Mouse (Mus musculus): ENCODE results near the gene Olfr906.

Gene Olfr906

GRCm38 (mm10) chr9:38486785-38487184, at the start of gene Olfr906:
Olfr906 (plus strand) TSS chr9:38487085.
- no peak for DNase-seq (ENCODE audit: low read depth, low spot score)

GRCm38 (mm10) chr9:38447352-38447751, 39.5 kb upstream of the Olfr906 start, which contains the start of gene Olfr902:
Olfr902 (plus strand) TSS chr9:38447652.
- DNase-seq (ENCODE audit: low read depth, low spot score) = no peak

DNA sequence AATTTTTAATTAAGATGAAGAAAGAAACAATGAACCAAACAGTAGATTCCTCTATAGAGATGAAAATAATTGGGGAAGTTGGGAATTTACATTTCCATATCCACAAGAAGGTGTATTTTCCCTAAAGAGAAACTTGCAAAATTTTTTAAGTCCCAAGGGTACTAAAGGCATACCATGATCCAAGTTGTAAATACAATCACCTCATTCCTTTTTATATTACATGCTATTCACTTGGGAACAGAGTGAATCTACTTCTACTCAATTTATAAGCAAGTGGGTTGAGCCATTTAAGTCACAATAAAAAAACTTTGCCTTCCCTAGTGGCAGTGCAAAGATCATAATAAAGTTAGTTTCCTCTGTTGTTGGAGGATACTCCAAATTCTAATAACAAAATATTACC, 24.0 kb upstream of the Olfr906 start, which contains the start of gene Olfr904:
Olfr904 (plus strand) TSS at position 301 of the 400 bp plus-strand sequence.
- no peak for DNase-seq (ENCODE audit: low read depth, low spot score)

- no peak for DNase-seq (ENCODE audit: low read depth, low spot score)
These were observed 16.1 kb upstream of the Olfr906 start, which contains the start of gene Olfr905 for GRCm38 (mm10) chr9:38470807-38471206. Olfr905 (plus strand) TSS chr9:38471107.

DNA sequence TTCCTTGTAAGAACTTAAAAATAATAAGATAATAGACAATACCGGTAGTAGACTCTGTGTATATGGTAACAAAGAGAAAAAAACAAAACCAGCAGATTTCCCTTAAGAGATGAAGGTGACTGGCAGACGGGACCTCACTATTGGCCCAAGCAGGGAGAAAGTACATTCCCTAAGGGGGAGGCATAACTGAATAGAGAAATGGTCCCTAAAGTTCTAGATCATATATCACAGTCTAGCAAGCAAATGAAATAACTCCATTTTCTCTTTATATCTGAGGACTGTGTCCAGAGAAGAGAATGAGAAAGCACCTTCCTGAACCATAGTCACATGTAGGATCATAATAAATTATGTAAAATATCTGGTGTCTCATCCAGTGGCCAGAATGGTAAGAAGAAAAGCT, 8.6 kb downstream of the Olfr906 start, which contains the start of gene Olfr907:
Olfr907 (plus strand) TSS at position 301 of the 400 bp plus-strand sequence.
- no peak for DNase-seq (ENCODE audit: low read depth, low spot score)

DNA sequence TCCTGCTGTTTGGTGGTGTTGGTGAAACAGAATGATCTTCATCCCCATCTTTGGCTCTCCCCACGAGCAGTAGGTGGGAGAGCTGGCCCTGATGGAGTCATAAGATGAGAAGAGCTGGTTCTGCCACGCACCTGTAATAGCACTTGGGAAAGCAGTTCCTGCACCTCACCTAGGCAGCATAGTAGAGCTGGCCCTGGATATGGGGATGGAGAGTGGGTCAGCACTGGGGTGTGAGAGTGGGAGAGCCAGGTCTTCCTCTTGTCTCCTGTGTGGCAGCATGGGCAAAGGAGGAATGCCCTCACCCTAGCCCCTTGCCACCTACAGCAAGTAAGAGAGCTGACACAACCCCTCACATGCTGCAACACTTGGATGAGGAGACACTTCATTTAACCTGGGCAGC, 25.5 kb downstream of the Olfr906 start:
- no peak for DNase-seq (ENCODE audit: low read depth, low spot score)

GRCm38 (mm10) chr9:38521280-38521679, 34.4 kb downstream of the Olfr906 start, which contains the start of gene Olfr911-ps1:
Olfr911-ps1 (plus strand) TSS chr9:38521580.
- DNase-seq (ENCODE audit: low read depth, low spot score) = no peak

- no peak for DNase-seq (ENCODE audit: low read depth, low spot score)
These were observed 50.7 kb downstream of the Olfr906 start, which contains the start of gene Olfr910 for GRCm38 (mm10) chr9:38537549-38537948. Olfr910 (plus strand) TSS chr9:38537849.

All from telencephalon, adult 2 months (tissue).